Mouse (Mus musculus): ENCODE measurements around the gene Usp49. TPM values are rescaled to one million over a fixed set of nuclear protein-coding genes. Genes with fewer than 3 reads are reported as not detected.

The Usp49 gene
- polyA plus RNA-seq, 1 experiment from 2014 or later: 5.0 TPM

- H3K27ac ChIP-seq (ENCODE audit: low read depth): peak within 1 kb of the TSS; percentile 76
- TF ChIP-seq CTCF (IDR thresholded peaks at IDR 0.05; ENCODE audit: low read depth): peak; percentile 89
Measured at GRCm38 (mm10) chr17:47610849-47611660, 19.4 kb upstream of the Usp49 start, which contains the start of the genes Bysl, Med20 and Gm20517. TSS of gene Bysl (minus strand) at chr17:47611492. TSS of gene Med20 (plus strand) at chr17:47611582. TSS of gene Gm20517 (plus strand) at chr17:47611589.

GRCm38 (mm10) chr17:47611661-47611982 is 18.9 kb upstream of the Usp49 start:
- H3K27ac ChIP-seq (ENCODE audit: low read depth): no peak overlapping the region
- DNase-seq (no peak), ATAC-seq (ENCODE audit: insufficient read depth) (no peak)
- peak overlapping the region; percentile 78 for H3K4me3 ChIP-seq (ENCODE audit: low read depth, low read length)
- peaks cover 4% of the 10 kb centered on the region for H3K4me1 ChIP-seq (ENCODE audit: insufficient read depth)
- H3K36me3 ChIP-seq (ENCODE audit: insufficient read depth): peaks cover 54% of the 10 kb centered on the region
- H3K4me2 ChIP-seq: peak overlapping the region; percentile 68
- TF ChIP-seq CTCF (IDR thresholded peaks at IDR 0.05; ENCODE audit: low read depth): no peak
- H3K9me3 ChIP-seq (ENCODE audit: low read depth, low read length): no peaks in the 10 kb centered on the region
- H3K9ac ChIP-seq: peak overlapping the region; percentile 71
- no peaks in the 10 kb centered on the region for H3K27me3 ChIP-seq (ENCODE audit: insufficient read depth, low read length)
- WGBS: 0% methylated on average over 13 of the region's 13 CpGs

More at GRCm38 (mm10) chr17:47610849-47611660, 19.4 kb upstream of the Usp49 start, which contains the start of the genes Bysl, Med20 and Gm20517:
- Histone ChIP-seq H3K27me3 (ENCODE audit: insufficient read depth, low read length) (no peaks in the 10 kb centered on the region), H3K9ac (peak within 1 kb of the TSS; percentile 71), H3K4me1 (ENCODE audit: insufficient read depth) (peaks cover 4% of the 10 kb centered on the region), H3K4me3 (ENCODE audit: low read depth, low read length) (peak within 1 kb of the TSS; percentile 78), H3K9me3 (ENCODE audit: low read depth, low read length) (no peaks in the 10 kb centered on the region), H3K36me3 (ENCODE audit: insufficient read depth) (peaks cover 57% of the 10 kb centered on the region), H3K4me2 (peak within 1 kb of the TSS; percentile 68)
- DNase-seq (peak; percentile 99), ATAC-seq (ENCODE audit: insufficient read depth) (peak; percentile 93)
- WGBS: under 1% methylated on average over 59 of the region's 59 CpGs

- DNase-seq: peak; percentile 31
- H3K27ac ChIP-seq (ENCODE audit: low read depth): no peak overlapping the region
- no peak for ATAC-seq (ENCODE audit: insufficient read depth)
- peaks cover 46% of the 10 kb centered on the region for H3K36me3 ChIP-seq (ENCODE audit: insufficient read depth)
- no peak overlapping the region for H3K9ac ChIP-seq
- no peaks in the 10 kb centered on the region for H3K9me3 ChIP-seq (ENCODE audit: low read depth, low read length)
- peaks cover 4% of the 10 kb centered on the region for H3K4me1 ChIP-seq (ENCODE audit: insufficient read depth)
- no peak overlapping the region for H3K4me3 ChIP-seq (ENCODE audit: low read depth, low read length)
- no peak overlapping the region for H3K4me2 ChIP-seq
- H3K27me3 ChIP-seq (ENCODE audit: insufficient read depth, low read length): no peaks in the 10 kb centered on the region
- TF ChIP-seq CTCF (IDR thresholded peaks at IDR 0.05; ENCODE audit: low read depth): peak; percentile 62
- WGBS: 81% methylated on average over 1 of the region's 1 CpGs
Measured at GRCm38 (mm10) chr17:47614018-47614417, 16.5 kb upstream of the Usp49 start.

- H3K27me3 ChIP-seq (ENCODE audit: insufficient read depth, low read length): no peaks in the 10 kb centered on the region
- H3K9me3 ChIP-seq (ENCODE audit: low read depth, low read length): no peaks in the 10 kb centered on the region
- peaks cover 53% of the 10 kb centered on the region for H3K36me3 ChIP-seq (ENCODE audit: insufficient read depth)
Measured at GRCm38 (mm10) chr17:47616119-47616518, 14.4 kb upstream of the Usp49 start.

GRCm38 (mm10) chr17:47616652-47617051 is 13.8 kb upstream of the Usp49 start:
- peaks cover 59% of the 10 kb centered on the region for H3K36me3 ChIP-seq (ENCODE audit: insufficient read depth)
- no peak overlapping the region for H3K27ac ChIP-seq (ENCODE audit: low read depth)
- no peak overlapping the region for H3K4me3 ChIP-seq (ENCODE audit: low read depth, low read length)
- H3K4me2 ChIP-seq: no peak overlapping the region
- H3K9ac ChIP-seq: no peak overlapping the region
- no peaks in the 10 kb centered on the region for H3K27me3 ChIP-seq (ENCODE audit: insufficient read depth, low read length)
- DNase-seq (no peak), ATAC-seq (ENCODE audit: insufficient read depth) (no peak)
- no peaks in the 10 kb centered on the region for H3K9me3 ChIP-seq (ENCODE audit: low read depth, low read length)
- no peaks in the 10 kb centered on the region for H3K4me1 ChIP-seq (ENCODE audit: insufficient read depth)
- WGBS: 90% methylated on average over 4 of the region's 4 CpGs
- TF ChIP-seq CTCF (IDR thresholded peaks at IDR 0.05; ENCODE audit: low read depth): no peak

More at GRCm38 (mm10) chr17:47616119-47616518, 14.4 kb upstream of the Usp49 start:
- H3K4me3 ChIP-seq (ENCODE audit: low read depth, low read length): no peak overlapping the region
- no peak for DNase-seq
- ATAC-seq (ENCODE audit: insufficient read depth): no peak
- no peak overlapping the region for H3K4me2 ChIP-seq
- H3K27ac ChIP-seq (ENCODE audit: low read depth): no peak overlapping the region
- no peak overlapping the region for H3K9ac ChIP-seq
- no peak for TF ChIP-seq CTCF (IDR thresholded peaks at IDR 0.05; ENCODE audit: low read depth)
- no peaks in the 10 kb centered on the region for H3K4me1 ChIP-seq (ENCODE audit: insufficient read depth)
- 93% methylated on average over 8 of the region's 8 CpGs for WGBS

GRCm38 (mm10) chr17:47617605-47618307 is 12.7 kb upstream of the Usp49 start:
- Histone ChIP-seq H3K4me1 (ENCODE audit: insufficient read depth) (no peaks in the 10 kb centered on the region), H3K4me3 (ENCODE audit: low read depth, low read length) (no peak overlapping the region), H3K36me3 (ENCODE audit: insufficient read depth) (peaks cover 70% of the 10 kb centered on the region), H3K9ac (no peak overlapping the region), H3K27ac (ENCODE audit: low read depth) (no peak overlapping the region), H3K4me2 (no peak overlapping the region), H3K9me3 (ENCODE audit: low read depth, low read length) (no peaks in the 10 kb centered on the region), H3K27me3 (ENCODE audit: insufficient read depth, low read length) (no peaks in the 10 kb centered on the region)
- no peak for TF ChIP-seq CTCF (IDR thresholded peaks at IDR 0.05; ENCODE audit: low read depth)
- 88% methylated on average over 9 of the region's 9 CpGs for WGBS
- no peak for DNase-seq
- ATAC-seq (ENCODE audit: insufficient read depth): peak; percentile 31; the same call in 1 of the 2 replicates
